Mouse (Mus musculus) hindbrain, embryonic 16.5 days (tissue): Measurements from ENCODE around the gene Tspan2. TPM values are rescaled to one million over a fixed set of nuclear protein-coding genes. Genes with fewer than 3 reads are reported as not detected.
A peak's percentile ranks its signal among the peaks of the same experiment; 100 is the strongest.

Experiments used
- ATAC-seq: fragments of 200-750 bp; cut with Nextera tagmentation; 2 replicates; pipeline ENCODE4 v1.8.0; 2017; ENCODE audit warnings: moderate TSS enrichment, moderate library complexity
- H3K27ac ChIP-seq: fragments of 300-500 bp; sonication (generic); 2 replicates; pipeline ENCODE4 v1.5.1; 2014; ENCODE audit warnings: low read depth, mild to moderate bottlenecking, control low read depth, low read length, moderate library complexity
- H3K27me3 ChIP-seq: fragments of 300-500 bp; sonication (generic); replicated peaks from 2 replicates; pipeline ENCODE4 v1.6.1; 2014; ENCODE audit warnings: low read length; ENCODE audit not compliant: control insufficient read depth, insufficient read depth
- H3K36me3 ChIP-seq: fragments of 300-500 bp; sonication (generic); 2 replicates; pipeline ENCODE4 v1.6.1; 2014; ENCODE audit warnings: mild to moderate bottlenecking, low read length, moderate library complexity, mixed read lengths; ENCODE audit not compliant: control insufficient read depth, insufficient read depth
- H3K4me1 ChIP-seq: fragments of 300-500 bp; sonication (generic); 2 replicates; pipeline ENCODE4 v1.6.1; 2014; ENCODE audit warnings: low read depth, low read length; ENCODE audit not compliant: control insufficient read depth, insufficient read depth
- H3K4me2 ChIP-seq: fragments of 300-500 bp; sonication (generic); 2 replicates; pipeline ENCODE4 v1.6.1; 2014; ENCODE audit warnings: mild to moderate bottlenecking, low read length, control low read depth, moderate library complexity
- H3K4me3 ChIP-seq: fragments of 300-500 bp; sonication (generic); 2 replicates; pipeline ENCODE4 v1.5.1; 2014; ENCODE audit warnings: mild to moderate bottlenecking, low read length, control low read depth, moderate library complexity
- H3K9ac ChIP-seq: fragments of 300-500 bp; sonication (generic); 2 replicates; pipeline ENCODE4 v1.6.1; 2014; ENCODE audit warnings: low read depth, mild to moderate bottlenecking, control low read depth, low read length, moderate library complexity
- H3K9me3 ChIP-seq: fragments of 300-500 bp; sonication (generic); 2 replicates; pipeline ENCODE4 v1.6.1; 2014; ENCODE audit warnings: mild to moderate bottlenecking, low read length, moderate library complexity; ENCODE audit not compliant: control insufficient read depth
- WGBS: fragments of 180-500 bp; shearing (Covaris S2); extraction: QIAGEN DNeasy Blood & Tissue Kit; methylation state at CpG from one replicate; pipeline ENCODE4 v1.1.7; 2014; 5-methylcytosine and 5-hydroxymethylcytosine counted together
- polyA plus RNA-seq: library from polyadenylated mRNA; unstranded; fragments of >200 nt; fragmentation: Nextera tagmentation; extraction: Ambion mirVana; gene quantifications from 2 replicates; pipeline ENCODE4 v1.2.1, GENCODE M21; 2015

Gene Tspan2
- polyA plus RNA-seq = 14.9 and 15.6 TPM in 2 replicates

- Histone ChIP-seq H3K9ac (peak within 1 kb of the TSS; percentile 85), H3K4me3 (peak within 1 kb of the TSS; percentile 80), H3K9me3 (no peaks in the 10 kb centered on the region), H3K36me3 (no peaks in the 10 kb centered on the region), H3K4me1 (peaks cover 18% of the 10 kb centered on the region), H3K27me3 (no peaks in the 10 kb centered on the region), H3K27ac (peak within 1 kb of the TSS; percentile 63), H3K4me2 (peak within 1 kb of the TSS; percentile 85)
- peak; percentile 79 for ATAC-seq
- under 1% methylated on average over 42 of the region's 54 CpGs for WGBS
These were observed at the start of gene Tspan2 for GRCm38 (mm10) chr3:102734313-102735030. Gene Tspan2, plus strand, starts transcription at chr3:102734529.

DNA sequence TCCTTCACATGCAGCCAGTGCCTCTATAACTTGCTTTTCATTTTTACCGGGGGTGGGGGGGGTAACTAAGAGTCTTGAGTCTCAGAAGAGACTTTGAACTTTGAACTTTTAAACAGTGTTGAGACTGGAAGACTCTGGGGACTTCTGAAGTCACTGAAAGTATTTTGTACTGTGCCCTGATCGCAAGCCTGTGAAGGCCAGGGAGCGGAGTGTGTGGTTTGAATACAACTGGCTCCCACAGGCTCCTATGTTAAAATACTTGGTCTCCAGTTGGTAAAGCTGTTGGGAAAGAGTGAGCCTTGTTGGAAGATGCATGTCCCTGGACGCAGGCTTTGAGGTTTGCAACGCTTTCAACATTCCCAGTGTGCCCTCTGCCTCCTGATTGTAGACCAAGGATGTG lies 47.5 kb upstream of the Tspan2 start:
- Histone ChIP-seq H3K9ac (no peak overlapping the region), H3K4me2 (no peak overlapping the region), H3K36me3 (no peaks in the 10 kb centered on the region), H3K9me3 (no peaks in the 10 kb centered on the region), H3K27me3 (no peaks in the 10 kb centered on the region), H3K27ac (no peak overlapping the region), H3K4me1 (no peaks in the 10 kb centered on the region), H3K4me3 (no peak overlapping the region)
- ATAC-seq = no peak
- WGBS = 90% methylated on average over 5 of the region's 5 CpGs

- no peak for ATAC-seq
- H3K9ac ChIP-seq = no peak overlapping the region
- no peaks in the 10 kb centered on the region for H3K36me3 ChIP-seq
- H3K9me3 ChIP-seq = no peaks in the 10 kb centered on the region
- no peaks in the 10 kb centered on the region for H3K4me1 ChIP-seq
- no peak overlapping the region for H3K4me3 ChIP-seq
- H3K27ac ChIP-seq = no peak overlapping the region
- no peak overlapping the region for H3K4me2 ChIP-seq
- WGBS = 81% methylated on average over 8 of the region's 8 CpGs
- H3K27me3 ChIP-seq = no peaks in the 10 kb centered on the region
These were observed 46.5 kb upstream of the Tspan2 start for GRCm38 (mm10) chr3:102687852-102688251.

DNA sequence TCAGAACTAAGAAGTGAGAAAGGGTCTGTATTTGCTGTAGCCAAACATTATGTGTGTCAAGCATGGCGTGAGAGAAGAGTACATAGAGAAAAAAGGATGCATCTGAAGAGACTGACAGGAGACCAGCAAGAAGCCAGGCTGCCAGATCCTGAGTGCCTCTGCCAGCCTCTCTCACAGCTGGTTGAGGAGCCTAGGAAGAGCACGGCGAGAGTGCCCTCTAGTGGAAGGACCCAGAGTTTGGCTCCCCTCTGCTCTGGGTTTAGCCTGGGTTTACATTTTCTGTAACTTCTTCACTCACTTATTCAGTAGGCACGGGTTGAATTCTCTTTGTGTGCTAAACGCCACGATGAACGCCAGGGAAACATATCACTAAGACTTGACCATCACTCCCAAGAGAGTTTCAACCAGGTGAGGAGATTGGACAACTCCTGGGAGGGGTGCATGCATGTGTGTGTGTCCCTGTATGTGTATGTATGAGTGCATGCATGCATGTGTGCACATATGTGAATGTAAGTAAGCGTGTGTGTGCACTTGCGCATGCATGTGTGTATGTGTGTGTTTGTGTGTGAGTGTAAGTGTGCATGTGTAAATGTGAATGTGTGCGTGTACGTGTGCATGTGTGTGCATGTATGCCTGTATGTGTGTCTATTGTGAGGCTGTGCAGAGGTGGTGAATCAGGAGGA lies 42.4 kb upstream of the Tspan2 start:
- peak; percentile 94 for ATAC-seq
- Histone ChIP-seq H3K27me3 (no peaks in the 10 kb centered on the region), H3K9ac (no peak overlapping the region), H3K4me1 (no peaks in the 10 kb centered on the region), H3K4me2 (no peak overlapping the region), H3K4me3 (no peak overlapping the region), H3K36me3 (no peaks in the 10 kb centered on the region), H3K27ac (no peak overlapping the region), H3K9me3 (no peaks in the 10 kb centered on the region)
- WGBS = 43% methylated on average over 11 of the region's 11 CpGs

DNA sequence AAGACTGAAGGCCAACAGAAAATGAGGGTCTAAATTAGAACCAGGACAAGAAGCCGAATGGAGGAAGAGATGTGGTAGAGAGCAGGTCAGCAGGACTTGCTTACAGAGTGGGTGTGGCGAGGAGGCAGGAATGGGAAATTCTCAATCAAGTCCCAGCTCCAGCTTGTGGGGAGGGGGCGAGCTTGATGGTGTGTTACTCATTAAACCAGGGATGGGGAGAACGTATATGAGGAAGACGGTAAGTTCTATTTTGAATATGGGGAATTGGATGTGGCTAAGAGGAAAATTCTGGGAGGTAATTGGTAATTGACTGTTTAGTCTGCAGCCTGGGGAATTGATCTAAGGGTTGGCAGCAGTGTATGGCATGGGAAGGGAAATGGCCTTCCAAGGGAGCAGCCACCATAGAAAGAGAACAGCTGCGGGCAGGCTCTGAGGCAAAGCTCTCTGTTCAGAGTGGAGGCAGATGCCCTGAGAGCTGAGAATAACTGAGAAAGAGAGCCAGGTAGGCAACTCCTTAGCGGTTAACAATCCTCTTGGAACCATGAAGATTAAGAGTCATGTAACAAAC lies 41.5 kb upstream of the Tspan2 start:
- Histone ChIP-seq H3K36me3 (no peaks in the 10 kb centered on the region), H3K4me3 (no peak overlapping the region), H3K27me3 (no peaks in the 10 kb centered on the region), H3K9ac (no peak overlapping the region), H3K4me2 (no peak overlapping the region), H3K4me1 (no peaks in the 10 kb centered on the region), H3K9me3 (no peaks in the 10 kb centered on the region), H3K27ac (no peak overlapping the region)
- no peak for ATAC-seq
- 77% methylated on average over 7 of the region's 7 CpGs for WGBS

DNA sequence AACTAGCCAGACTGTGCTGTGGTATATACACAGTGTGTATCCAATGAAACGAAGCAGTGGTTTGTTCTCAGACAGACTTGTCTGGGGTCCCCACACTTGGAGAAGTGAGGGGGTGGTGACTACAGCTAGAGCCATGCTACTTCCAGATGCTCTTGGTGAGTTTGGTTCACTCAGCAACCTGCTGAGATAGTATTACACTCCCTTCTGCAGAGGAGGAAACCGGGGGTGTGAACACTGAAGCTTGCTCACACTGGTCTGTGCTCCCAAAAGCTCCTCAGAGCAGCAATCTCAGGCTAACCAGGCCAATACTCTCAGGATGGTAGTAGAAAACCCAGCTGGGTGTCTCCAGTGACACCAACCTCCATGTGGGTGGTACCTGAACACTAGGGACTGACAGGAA lies 36.2 kb upstream of the Tspan2 start:
- no peaks in the 10 kb centered on the region for H3K36me3 ChIP-seq
- H3K4me3 ChIP-seq = no peak overlapping the region
- no peaks in the 10 kb centered on the region; the same call in 1 of the 2 replicates for H3K4me1 ChIP-seq
- no peaks in the 10 kb centered on the region for H3K9me3 ChIP-seq
- no peak overlapping the region for H3K9ac ChIP-seq
- no peak overlapping the region for H3K4me2 ChIP-seq
- no peak for ATAC-seq
- no peaks in the 10 kb centered on the region for H3K27me3 ChIP-seq
- no peak overlapping the region for H3K27ac ChIP-seq
- WGBS = 86% methylated on average over 2 of the region's 2 CpGs

- H3K4me3 ChIP-seq = no peak overlapping the region
- WGBS = 86% methylated on average over 4 of the region's 4 CpGs
These were observed 33.0 kb upstream of the Tspan2 start for GRCm38 (mm10) chr3:102701303-102701702.

DNA sequence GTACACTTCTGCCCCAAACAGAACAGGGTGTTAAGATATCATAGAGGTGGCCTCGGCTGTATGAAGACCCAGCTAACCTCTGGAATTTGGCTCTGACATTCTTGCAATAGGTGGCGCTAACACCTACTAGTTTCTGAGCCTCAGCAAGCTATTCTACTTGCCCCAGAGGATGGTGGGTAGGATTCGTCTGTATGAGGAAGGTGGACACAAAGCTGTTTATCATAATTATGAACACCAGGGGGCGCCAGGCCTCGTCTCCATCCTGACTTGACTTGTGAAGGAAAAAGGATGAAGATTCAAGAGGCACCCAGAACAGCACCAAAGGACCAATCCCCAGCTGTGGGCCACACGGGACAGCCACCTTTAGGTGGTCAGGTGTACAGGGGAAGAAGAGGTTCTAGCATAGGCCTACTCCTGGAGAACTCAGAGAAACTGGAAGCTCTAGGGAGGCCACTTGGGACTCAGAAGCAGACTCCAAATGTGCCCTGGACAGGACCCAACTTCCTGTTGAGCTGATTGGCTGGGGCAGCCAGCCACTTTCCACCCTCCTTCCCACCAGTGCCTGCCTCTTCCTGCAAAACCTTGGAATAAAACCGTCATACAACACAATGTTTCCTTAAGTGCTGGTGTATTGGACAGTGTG lies 32.3 kb upstream of the Tspan2 start:
- H3K4me3 ChIP-seq = no peak overlapping the region
- 44% methylated on average over 7 of the region's 7 CpGs for WGBS
- H3K9me3 ChIP-seq = no peaks in the 10 kb centered on the region
- no peaks in the 10 kb centered on the region for H3K27me3 ChIP-seq
- peaks cover 4% of the 10 kb centered on the region for H3K4me1 ChIP-seq
- H3K9ac ChIP-seq = no peak overlapping the region
- no peaks in the 10 kb centered on the region for H3K36me3 ChIP-seq
- no peak overlapping the region for H3K4me2 ChIP-seq
- no peak overlapping the region for H3K27ac ChIP-seq
- no peak for ATAC-seq

More at GRCm38 (mm10) chr3:102701303-102701702, 33.0 kb upstream of the Tspan2 start:
- H3K4me1 ChIP-seq = peaks cover 4% of the 10 kb centered on the region
- no peak for ATAC-seq
- H3K4me2 ChIP-seq = no peak overlapping the region
- H3K9ac ChIP-seq = no peak overlapping the region
- no peaks in the 10 kb centered on the region for H3K36me3 ChIP-seq
- no peak overlapping the region for H3K27ac ChIP-seq
- H3K9me3 ChIP-seq = no peaks in the 10 kb centered on the region
- no peaks in the 10 kb centered on the region for H3K27me3 ChIP-seq

- H3K9me3 ChIP-seq = no peaks in the 10 kb centered on the region
- peak overlapping the region; percentile 44; the same call in 1 of the 2 replicates for H3K27ac ChIP-seq
- no peak overlapping the region; the same call in 1 of the 2 replicates for H3K9ac ChIP-seq
- no peaks in the 10 kb centered on the region for H3K36me3 ChIP-seq
- no peak overlapping the region for H3K4me2 ChIP-seq
- H3K4me1 ChIP-seq = peaks cover 4% of the 10 kb centered on the region
- peak; percentile 93 for ATAC-seq
- no peaks in the 10 kb centered on the region for H3K27me3 ChIP-seq
- H3K4me3 ChIP-seq = no peak overlapping the region
- 33% methylated on average over 4 of the region's 4 CpGs for WGBS
These were observed 30.3 kb upstream of the Tspan2 start for GRCm38 (mm10) chr3:102704001-102704401.
